15 mouse cellular contexts compared by ENCODE assay signal in genomic region chr13:54680184-54680853, GRCm38 (mm10). TPM values are rescaled to one million over a fixed set of nuclear protein-coding genes. Genes with fewer than 3 reads are reported as not detected.
DNase-seq lines count a peak whose midpoint lies in the region; ATAC-seq and TF ChIP-seq lines count a peak whose summit lies in the region.
"Had no signal": no experiment of that assay in that cellular context is flagged by ENCODE, and none has a peak within 500 bp of the region (broad histone marks: within the 10 kb centered on the region; RNA-seq: fewer than 3 reads in every experiment).

No protein-coding gene starts in this region.

- H3K27ac ChIP-seq in forebrain, embryonic 16.5 days (ENCODE audit: low read length), result no peak overlapping the region
- no peak overlapping the region for H3K27ac ChIP-seq in forebrain, embryonic 11.5 days (ENCODE audit: low read depth, low read length)
- H3K27ac ChIP-seq in stomach, embryonic 14.5 days (ENCODE audit: low read length), result no peak overlapping the region
- no peak overlapping the region for H3K27ac ChIP-seq in stomach, postnatal 0 days (replicated peaks)
- peak overlapping the region; percentile 96 for H3K27ac ChIP-seq in liver, embryonic 15.5 days (replicated peaks)

- TF ChIP-seq EP300 in stomach, postnatal 0 days (optimal IDR thresholded peaks at IDR 0.05), result no peak

- H3K27me3 ChIP-seq in forebrain, embryonic 16.5 days (replicated peaks; ENCODE audit: control insufficient read depth, insufficient read depth, low read length), result no peaks in the 10 kb centered on the region
- H3K27me3 ChIP-seq in forebrain, embryonic 11.5 days (ENCODE audit: control insufficient read depth, insufficient read depth, low read length), result no peaks in the 10 kb centered on the region
- no peaks in the 10 kb centered on the region for H3K27me3 ChIP-seq in stomach, embryonic 14.5 days (ENCODE audit: control insufficient read depth, insufficient read depth, low read length)
- no peaks in the 10 kb centered on the region for H3K27me3 ChIP-seq in stomach, postnatal 0 days (ENCODE audit: control insufficient read depth, insufficient read depth, low read length)
- no peaks in the 10 kb centered on the region for H3K27me3 ChIP-seq in liver, embryonic 15.5 days

- 0 out of 2 replicates have a peak, but pooled peaks have one; percentile 7 for ATAC-seq in forebrain, embryonic 16.5 days
- ATAC-seq in forebrain, embryonic 11.5 days (replicated peaks; ENCODE audit: low FRiP score), result no peak; the same call in 1 of the 2 replicates
- ATAC-seq in stomach, embryonic 14.5 days (ENCODE audit: insufficient number of reproducible peaks, insufficient read depth, low FRiP score, low read depth), result peak; percentile 55; the same call in 1 of the 2 replicates
- no peak for ATAC-seq in stomach, postnatal 0 days (ENCODE audit: low FRiP score, low TSS enrichment)
- peak; percentile 95 for ATAC-seq in liver, embryonic 15.5 days (ENCODE audit: insufficient read depth)
- ATAC-seq: forebrain, postnatal 0 days had no signal

- no peak overlapping the region for H3K4me2 ChIP-seq in forebrain, embryonic 16.5 days (ENCODE audit: low read length)
- H3K4me2 ChIP-seq in forebrain, embryonic 11.5 days (ENCODE audit: low read depth, low read length, severe bottlenecking), result no peak overlapping the region
- no peak overlapping the region for H3K4me2 ChIP-seq in stomach, embryonic 14.5 days (replicated peaks; ENCODE audit: low read depth, low read length)
- no peak overlapping the region for H3K4me2 ChIP-seq in stomach, postnatal 0 days (replicated peaks; ENCODE audit: low read depth)
- peak overlapping the region; percentile 79 for H3K4me2 ChIP-seq in liver, embryonic 15.5 days

- H3K36me3 ChIP-seq in forebrain, embryonic 16.5 days (ENCODE audit: control insufficient read depth, insufficient read depth), result peaks cover 47% of the 10 kb centered on the region
- peaks cover 27% of the 10 kb centered on the region for H3K36me3 ChIP-seq in forebrain, embryonic 11.5 days (ENCODE audit: control insufficient read depth, insufficient read depth, low read length)
- peaks cover 52% of the 10 kb centered on the region for H3K36me3 ChIP-seq in stomach, embryonic 14.5 days (ENCODE audit: control insufficient read depth, insufficient read depth, low read length)
- H3K36me3 ChIP-seq in stomach, postnatal 0 days (ENCODE audit: control insufficient read depth, insufficient read depth, low read length), result peaks cover 44% of the 10 kb centered on the region
- peaks cover 56% of the 10 kb centered on the region for H3K36me3 ChIP-seq in liver, embryonic 15.5 days (replicated peaks)

- 78% methylated on average over 17 of the region's 17 CpGs for WGBS in forebrain, embryonic 16.5 days
- 85% methylated on average over 17 of the region's 17 CpGs for WGBS in forebrain, embryonic 11.5 days
- WGBS in stomach, embryonic 14.5 days, result 82% methylated on average over 17 of the region's 17 CpGs
- WGBS in stomach, postnatal 0 days, result 81% methylated on average over 17 of the region's 17 CpGs
- WGBS in liver, embryonic 15.5 days (ENCODE audit: insufficient replicate concordance), result 46% methylated on average over 17 of the region's 17 CpGs

- no peak for TF ChIP-seq CTCF in stomach, postnatal 0 days (IDR thresholded peaks at IDR 0.05; ENCODE audit: low read depth)

- H3K9me3 ChIP-seq in forebrain, embryonic 16.5 days (ENCODE audit: control insufficient read depth, low read length), result no peaks in the 10 kb centered on the region
- H3K9me3 ChIP-seq in forebrain, embryonic 11.5 days (ENCODE audit: control insufficient read depth, low read length), result no peaks in the 10 kb centered on the region
- no peaks in the 10 kb centered on the region for H3K9me3 ChIP-seq in stomach, embryonic 14.5 days (ENCODE audit: control insufficient read depth, low read depth, low read length)
- H3K9me3 ChIP-seq in stomach, postnatal 0 days (ENCODE audit: control insufficient read depth, low read length), result no peaks in the 10 kb centered on the region
- H3K9me3 ChIP-seq in liver, embryonic 15.5 days (replicated peaks), result no peaks in the 10 kb centered on the region

- H3K9ac ChIP-seq in forebrain, embryonic 16.5 days (replicated peaks; ENCODE audit: low read depth, low read length), result no peak overlapping the region
- no peak overlapping the region for H3K9ac ChIP-seq in forebrain, embryonic 11.5 days (ENCODE audit: low read length)
- H3K9ac ChIP-seq in stomach, embryonic 14.5 days (replicated peaks; ENCODE audit: low read depth, low read length), result no peak overlapping the region
- H3K9ac ChIP-seq in stomach, postnatal 0 days (ENCODE audit: low read length), result no peak overlapping the region
- H3K9ac ChIP-seq in liver, embryonic 15.5 days, result peak overlapping the region; percentile 61
- H3K9ac ChIP-seq: forebrain, postnatal 0 days had no signal

- peaks cover 16% of the 10 kb centered on the region for H3K4me1 ChIP-seq in forebrain, embryonic 16.5 days (replicated peaks; ENCODE audit: control insufficient read depth, insufficient read depth, low read length)
- H3K4me1 ChIP-seq in forebrain, embryonic 11.5 days (replicated peaks; ENCODE audit: control insufficient read depth, insufficient read depth, low read length), result peaks cover 5% of the 10 kb centered on the region
- H3K4me1 ChIP-seq in stomach, embryonic 14.5 days (ENCODE audit: control insufficient read depth, insufficient read depth, low read length), result peaks cover 6% of the 10 kb centered on the region; the same call in 1 of the 2 replicates
- no peaks in the 10 kb centered on the region for H3K4me1 ChIP-seq in stomach, postnatal 0 days (replicated peaks; ENCODE audit: control insufficient read depth, insufficient read depth)
- H3K4me1 ChIP-seq in liver, embryonic 15.5 days (replicated peaks), result peaks cover 64% of the 10 kb centered on the region

- no peak for DNase-seq in forebrain, embryonic 11.5 days (ENCODE audit: low spot score)
- no peak for DNase-seq in stomach, postnatal 0 days (ENCODE audit: low spot score)
- no peak for DNase-seq in kidney, postnatal 25 days
- no peak for DNase-seq in natural killer cell, adult 2 months (ENCODE audit: low spot score in 2 of 2)
- DNase-seq in gastrocnemius, postnatal 25 days, result no peak
- DNase-seq: adrenal gland, postnatal 25 days; cerebellum, adult 9-10 months; forebrain, postnatal 0 days; kidney, adult 8-10 months; lung, adult 2 months; thymus, adult 2 months had no signal

- no peak overlapping the region for H3K4me3 ChIP-seq in forebrain, embryonic 16.5 days (replicated peaks; ENCODE audit: low read length)
- H3K4me3 ChIP-seq in forebrain, embryonic 11.5 days (ENCODE audit: low read depth, low read length), result no peak overlapping the region
- no peak overlapping the region for H3K4me3 ChIP-seq in stomach, embryonic 14.5 days (ENCODE audit: low read depth, low read length)
- no peak overlapping the region for H3K4me3 ChIP-seq in stomach, postnatal 0 days (ENCODE audit: low read depth, low read length)
- peak overlapping the region; percentile 53 for H3K4me3 ChIP-seq in liver, embryonic 15.5 days (replicated peaks)

RNA-seq across cellular contexts. Expression of gene Rnf44, which starts 13.4 kb away (rescaled TPM):
- polyA plus RNA-seq in forebrain, embryonic 16.5 days (2015; fragmentation: Nextera tagmentation; extraction: Ambion mirVana), result 88.9 and 92.2 TPM in 2 replicates
- polyA plus RNA-seq in forebrain, embryonic 11.5 days (2014; fragmentation: Nextera tagmentation; extraction: Ambion mirVana), result 124 and 126 TPM in 2 replicates
- 71.7 and 83.9 TPM in 2 replicates for polyA plus RNA-seq in stomach, embryonic 14.5 days (2014; fragmentation: Nextera tagmentation; extraction: Ambion mirVana)
- polyA plus RNA-seq in stomach, postnatal 0 days (2015; fragmentation: Nextera tagmentation; extraction: Ambion mirVana), result 44.6 and 49.6 TPM in 2 replicates
- polyA plus RNA-seq in liver, embryonic 15.5 days (2015; fragmentation: Nextera tagmentation; extraction: Ambion mirVana), result 24.9 and 31.3 TPM in 2 replicates
- 10 to 100 TPM; 24.8 to 30.6 TPM for total RNA-seq in gastrocnemius, postnatal 25 days (2021)

RNA-seq across cellular contexts. Expression of gene Cdhr2, which starts 20.9 kb away (rescaled TPM):
- polyA plus RNA-seq in forebrain, embryonic 16.5 days (2015; fragmentation: Nextera tagmentation; extraction: Ambion mirVana), result 0.16 and 0.25 TPM in 2 replicates
- not detected in 2 replicates for polyA plus RNA-seq in forebrain, embryonic 11.5 days (2014; fragmentation: Nextera tagmentation; extraction: Ambion mirVana)
- 1.00 and 1.1 TPM in 2 replicates for polyA plus RNA-seq in stomach, embryonic 14.5 days (2014; fragmentation: Nextera tagmentation; extraction: Ambion mirVana)
- polyA plus RNA-seq in stomach, postnatal 0 days (2015; fragmentation: Nextera tagmentation; extraction: Ambion mirVana), result 1.8 and 3.1 TPM in 2 replicates
- 16.6 and 19.9 TPM in 2 replicates for polyA plus RNA-seq in liver, embryonic 15.5 days (2015; fragmentation: Nextera tagmentation; extraction: Ambion mirVana)
- total RNA-seq in gastrocnemius, postnatal 25 days (2021), result not detected
- total RNA-seq: adrenal gland, postnatal 25 days; hematopoietic stem cell, adult 5-6 weeks had no signal

RNA-seq across cellular contexts. Expression of gene Faf2, which starts 58.7 kb away (rescaled TPM):
- 60.8 and 62.9 TPM in 2 replicates for polyA plus RNA-seq in forebrain, embryonic 16.5 days (2015; fragmentation: Nextera tagmentation; extraction: Ambion mirVana)
- 83.5 and 89.2 TPM in 2 replicates for polyA plus RNA-seq in forebrain, embryonic 11.5 days (2014; fragmentation: Nextera tagmentation; extraction: Ambion mirVana)
- polyA plus RNA-seq in stomach, embryonic 14.5 days (2014; fragmentation: Nextera tagmentation; extraction: Ambion mirVana), result 120 and 131 TPM in 2 replicates
- 46.4 and 50.6 TPM in 2 replicates for polyA plus RNA-seq in stomach, postnatal 0 days (2015; fragmentation: Nextera tagmentation; extraction: Ambion mirVana)
- 28.5 and 28.9 TPM in 2 replicates for polyA plus RNA-seq in liver, embryonic 15.5 days (2015; fragmentation: Nextera tagmentation; extraction: Ambion mirVana)
- total RNA-seq in gastrocnemius, postnatal 25 days (2021), result 10 to 100 TPM; 14.1 to 15.4 TPM

Comparison
In these comparisons a context has a peak if more than half of its experiments do, and no peak if none do; other contexts are left out.
1. ATAC-seq: peak in forebrain, embryonic 16.5 days (single experiment), stomach, embryonic 14.5 days (single experiment) and liver, embryonic 15.5 days (single experiment); none in forebrain, embryonic 11.5 days (single experiment) and stomach, postnatal 0 days (single experiment).